Mouse (Mus musculus) liver, embryonic 11.5 days (tissue): ENCODE measurements around the gene Raver1. TPM values are rescaled to one million over a fixed set of nuclear protein-coding genes. Genes with fewer than 3 reads are reported as not detected.

Experiments
- ATAC-seq: fragments of 200-750 bp; cut with Nextera tagmentation; replicated peaks from 2 replicates; pipeline ENCODE4 v1.8.0; 2017; ENCODE audit warnings: moderate number of reproducible peaks, mild to moderate bottlenecking, moderate TSS enrichment, moderate library complexity; ENCODE audit not compliant: low FRiP score
- DNase-seq: peaks from one replicate; pipeline ENCODE4 v3.0.0-alpha.2; 2017; ENCODE audit warnings: low spot score
- H3K27ac ChIP-seq: fragments of 300-500 bp; sonication (generic); 2 replicates; pipeline ENCODE4 v1.5.1; 2014; ENCODE audit warnings: mild to moderate bottlenecking, low read depth, low read length, control low read depth
- H3K27me3 ChIP-seq: fragments of 300-500 bp; sonication (generic); replicated peaks from 2 replicates; pipeline ENCODE4 v1.6.1; 2014; ENCODE audit warnings: low read length, mixed read lengths; ENCODE audit not compliant: control insufficient read depth, insufficient read depth
- H3K36me3 ChIP-seq: fragments of 300-500 bp; sonication (generic); 2 replicates; pipeline ENCODE4 v1.6.1; 2014; ENCODE audit warnings: mild to moderate bottlenecking, low read length, moderate library complexity, mixed read lengths; ENCODE audit not compliant: control insufficient read depth, insufficient read depth
- H3K4me1 ChIP-seq: fragments of 300-500 bp; sonication (generic); replicated peaks from 2 replicates; pipeline ENCODE4 v1.6.1; 2014; ENCODE audit warnings: low read length, mixed read lengths; ENCODE audit not compliant: control insufficient read depth, insufficient read depth
- H3K4me2 ChIP-seq: fragments of 300-500 bp; sonication (generic); 2 replicates; pipeline ENCODE4 v1.6.1; 2014; ENCODE audit warnings: mild to moderate bottlenecking, control low read depth, moderate library complexity
- H3K4me3 ChIP-seq: fragments of 300-500 bp; sonication (generic); 2 replicates; pipeline ENCODE4 v1.5.1; 2014; ENCODE audit warnings: low read depth, low read length, control low read depth
- H3K9ac ChIP-seq: fragments of 300-500 bp; sonication (generic); 2 replicates; pipeline ENCODE4 v1.6.1; 2014; ENCODE audit warnings: low read depth, low read length, control low read depth
- H3K9me3 ChIP-seq: fragments of 300-500 bp; sonication (generic); 2 replicates; pipeline ENCODE4 v1.6.1; 2016; ENCODE audit warnings: low read length, inconsistent platforms, mixed read lengths; ENCODE audit not compliant: control insufficient read depth
- WGBS: fragments of 180-500 bp; shearing (Covaris S2); extraction: QIAGEN DNeasy Blood & Tissue Kit; methylation state at CpG from one replicate; pipeline ENCODE4 v1.1.7; 2014; 5-methylcytosine and 5-hydroxymethylcytosine counted together
- polyA plus RNA-seq: library from polyadenylated mRNA; unstranded; fragments of >200 nt; fragmentation: Nextera tagmentation; extraction: Ambion mirVana; gene quantifications from 2 replicates; pipeline ENCODE4 v1.2.1, GENCODE M21; 2014

Gene Raver1
- polyA plus RNA-seq, 1 experiment from 2014 or later = 89.8 TPM

GRCm38 (mm10) chr9:21132102-21132775, 40.4 kb upstream of the Raver1 start:
- Histone ChIP-seq H3K4me2 (no peak overlapping the region; the same call in 1 of the 2 replicates), H3K36me3 (0 out of 2 replicates have a peak, but pooled peaks cover 2% of the 10 kb centered on the region), H3K27me3 (no peaks in the 10 kb centered on the region), H3K9me3 (no peaks in the 10 kb centered on the region), H3K9ac (no peak overlapping the region), H3K27ac (no peak overlapping the region), H3K4me3 (no peak overlapping the region), H3K4me1 (peaks cover 9% of the 10 kb centered on the region)
- WGBS = 75% methylated on average over 12 of the region's 12 CpGs
- ATAC-seq (no peak), DNase-seq (no peak)

- ATAC-seq (peak; percentile 95), DNase-seq (peak; percentile 86)
- Histone ChIP-seq H3K4me1 (peaks cover 9% of the 10 kb centered on the region), H3K4me2 (peak within 1 kb of the TSS; percentile 80), H3K36me3 (no peaks in the 10 kb centered on the region), H3K4me3 (peak within 1 kb of the TSS; percentile 58), H3K9ac (peak within 1 kb of the TSS; percentile 66), H3K9me3 (no peaks in the 10 kb centered on the region), H3K27me3 (no peaks in the 10 kb centered on the region), H3K27ac (peak within 1 kb of the TSS; percentile 28; the same call in 1 of the 2 replicates)
- 6% methylated on average over 37 of the region's 37 CpGs for WGBS
Observed at GRCm38 (mm10) chr9:21131059-21131956, 39.5 kb upstream of the Raver1 start, which contains the start of gene Tyk2. TSS of gene Tyk2 (minus strand) at chr9:21131243.

- peaks cover 4% of the 10 kb centered on the region for H3K4me1 ChIP-seq
- H3K4me2 ChIP-seq = no peak overlapping the region
- ATAC-seq = no peak
- no peaks in the 10 kb centered on the region for H3K27me3 ChIP-seq
- H3K9ac ChIP-seq = no peak overlapping the region
- no peaks in the 10 kb centered on the region for H3K9me3 ChIP-seq
- no peak overlapping the region for H3K27ac ChIP-seq
- no peak for DNase-seq
- H3K4me3 ChIP-seq = no peak overlapping the region
- 69% methylated on average over 2 of the region's 2 CpGs for WGBS
- H3K36me3 ChIP-seq = peaks cover 7% of the 10 kb centered on the region; the same call in 1 of the 2 replicates
Observed at GRCm38 (mm10) chr9:21126259-21126627, 34.4 kb upstream of the Raver1 start.

DNA sequence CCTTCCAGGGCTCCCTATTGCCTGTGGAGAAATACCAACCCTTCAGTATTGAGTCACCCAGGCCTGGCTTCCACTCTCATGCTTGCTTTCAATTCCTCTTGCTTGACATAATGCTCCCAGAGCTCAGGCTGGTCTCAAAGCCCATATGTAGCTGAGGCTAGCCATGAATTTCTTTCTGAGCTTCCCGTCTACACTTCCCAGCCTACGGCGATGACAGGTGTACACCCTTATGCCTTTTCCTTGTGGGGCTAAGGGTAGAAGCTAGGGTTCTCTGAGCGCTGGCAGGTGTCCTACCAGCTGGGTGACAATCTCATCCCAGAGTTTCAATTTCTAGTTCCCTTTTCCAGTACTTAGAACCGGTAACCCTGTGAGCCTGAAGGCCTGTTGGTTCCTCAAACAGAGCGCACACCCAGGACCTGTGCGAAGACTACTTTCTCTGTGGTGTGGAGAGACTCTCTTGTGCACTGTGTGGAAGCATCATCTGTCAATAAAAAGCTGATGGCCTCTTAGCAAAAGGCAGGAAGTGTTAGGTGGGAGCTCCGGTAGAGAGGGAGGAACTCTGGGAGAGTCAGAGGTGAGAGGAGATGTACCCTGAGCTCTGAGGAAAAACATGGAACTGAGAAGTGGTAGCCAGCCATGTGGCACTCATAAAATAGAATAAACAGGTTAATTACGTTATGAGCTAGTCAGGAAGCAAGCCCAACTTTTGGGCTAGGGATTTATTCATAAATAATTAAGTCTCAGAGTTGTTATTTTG, 33.9 kb upstream of the Raver1 start:
- H3K4me3 ChIP-seq = no peak overlapping the region
- H3K9me3 ChIP-seq = no peaks in the 10 kb centered on the region
- ATAC-seq = no peak
- H3K4me1 ChIP-seq = peaks cover 4% of the 10 kb centered on the region
- peaks cover 8% of the 10 kb centered on the region; the same call in 1 of the 2 replicates for H3K36me3 ChIP-seq
- no peak overlapping the region for H3K9ac ChIP-seq
- H3K27ac ChIP-seq = no peak overlapping the region
- no peak for DNase-seq
- no peaks in the 10 kb centered on the region for H3K27me3 ChIP-seq
- no peak overlapping the region for H3K4me2 ChIP-seq
- WGBS = 78% methylated on average over 9 of the region's 9 CpGs

DNA sequence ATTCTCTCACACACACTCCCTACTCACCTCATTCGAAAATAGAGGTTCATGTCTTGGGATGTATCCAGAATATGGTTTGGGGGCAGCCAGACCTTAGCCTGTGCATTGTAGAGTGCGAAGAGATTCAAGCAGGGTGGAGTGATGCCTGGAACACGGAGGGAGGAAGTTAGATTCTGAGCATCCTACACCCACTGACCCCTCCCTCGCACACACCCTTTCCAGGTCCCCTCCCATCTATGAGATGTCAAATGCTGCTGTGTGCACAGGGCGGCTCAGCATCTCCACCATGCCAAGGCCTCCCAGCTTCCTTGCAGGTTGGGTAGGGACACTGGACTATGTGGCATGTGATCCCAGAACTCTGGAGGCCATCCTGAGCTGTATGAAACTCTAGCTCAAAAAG, 33.0 kb upstream of the Raver1 start:
- 84% methylated on average over 5 of the region's 5 CpGs for WGBS
- Histone ChIP-seq H3K4me2 (no peak overlapping the region), H3K27ac (no peak overlapping the region)

GRCm38 (mm10) chr9:21121483-21121882, 29.7 kb upstream of the Raver1 start:
- Histone ChIP-seq H3K36me3 (peaks cover 8% of the 10 kb centered on the region; the same call in 1 of the 2 replicates), H3K9me3 (no peaks in the 10 kb centered on the region), H3K27me3 (no peaks in the 10 kb centered on the region), H3K4me1 (no peaks in the 10 kb centered on the region), H3K9ac (no peak overlapping the region), H3K4me3 (no peak overlapping the region), H3K4me2 (no peak overlapping the region), H3K27ac (no peak overlapping the region)
- WGBS = 82% methylated on average over 16 of the region's 16 CpGs
- DNase-seq = no peak
- no peak for ATAC-seq

More for the DNA sequence above, 33.0 kb upstream of the Raver1 start:
- no peaks in the 10 kb centered on the region; the same call in 1 of the 2 replicates for H3K4me1 ChIP-seq
- no peaks in the 10 kb centered on the region for H3K9me3 ChIP-seq
- no peak overlapping the region for H3K9ac ChIP-seq
- peaks cover 8% of the 10 kb centered on the region; the same call in 1 of the 2 replicates for H3K36me3 ChIP-seq
- H3K27me3 ChIP-seq = no peaks in the 10 kb centered on the region
- ATAC-seq = no peak
- H3K4me3 ChIP-seq = no peak overlapping the region
- no peak for DNase-seq

DNA sequence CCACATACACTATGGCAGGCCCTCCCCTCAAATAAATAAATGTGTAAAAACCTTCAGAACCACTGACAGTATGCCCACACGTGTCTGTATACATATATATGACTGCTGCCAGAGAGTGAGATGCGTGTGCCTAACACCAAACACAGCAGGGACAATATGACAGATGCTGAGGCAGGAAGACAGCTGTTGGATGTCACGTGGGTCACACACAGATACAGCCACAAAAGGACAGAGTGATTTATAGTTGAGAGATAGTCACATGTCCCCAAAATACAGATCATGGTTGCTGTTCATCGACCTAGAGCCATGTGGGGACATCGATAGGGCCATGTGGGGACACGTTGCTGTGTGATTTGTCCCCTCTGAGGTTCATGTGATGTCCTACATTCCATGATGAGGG, 25.3 kb upstream of the Raver1 start:
- Histone ChIP-seq H3K27me3 (no peaks in the 10 kb centered on the region), H3K4me3 (no peak overlapping the region), H3K27ac (no peak overlapping the region), H3K9ac (no peak overlapping the region), H3K4me1 (no peaks in the 10 kb centered on the region; the same call in 1 of the 2 replicates), H3K4me2 (no peak overlapping the region), H3K36me3 (0 out of 2 replicates have a peak, but pooled peaks cover 3% of the 10 kb centered on the region), H3K9me3 (no peaks in the 10 kb centered on the region)
- ATAC-seq = no peak
- 77% methylated on average over 6 of the region's 6 CpGs for WGBS
- no peak for DNase-seq

- H3K4me3 ChIP-seq = no peak overlapping the region
- H3K27me3 ChIP-seq = no peaks in the 10 kb centered on the region
- DNase-seq = no peak
- no peak overlapping the region for H3K27ac ChIP-seq
- H3K36me3 ChIP-seq = no peaks in the 10 kb centered on the region
- ATAC-seq = no peak
- no peak overlapping the region for H3K9ac ChIP-seq
- no peak overlapping the region for H3K4me2 ChIP-seq
- peaks cover 2% of the 10 kb centered on the region; the same call in 1 of the 2 replicates for H3K4me1 ChIP-seq
- WGBS = 90% methylated on average over 8 of the region's 8 CpGs
- no peaks in the 10 kb centered on the region for H3K9me3 ChIP-seq
Observed at GRCm38 (mm10) chr9:21115105-21115504, 23.3 kb upstream of the Raver1 start.
